Mouse (Mus musculus) intestine, embryonic 16.5 days (tissue): ENCODE data around the gene Cog8. TPM values are rescaled to one million over a fixed set of nuclear protein-coding genes. Genes with fewer than 3 reads are reported as not detected.

Experiments used
- ATAC-seq: fragments of 200-750 bp; cut with Nextera tagmentation; 2 replicates; pipeline ENCODE4 v1.8.0; 2017; ENCODE audit warnings: moderate TSS enrichment, moderate library complexity
- H3K27ac ChIP-seq: fragments of 300-500 bp; sonication (generic); 2 replicates; pipeline ENCODE4 v1.5.1; 2014; ENCODE audit warnings: mild to moderate bottlenecking, low read length
- H3K27me3 ChIP-seq: fragments of 300-500 bp; sonication (generic); replicated peaks from 2 replicates; pipeline ENCODE4 v1.6.1; 2014; ENCODE audit warnings: low read length, control low read depth, mixed read lengths; ENCODE audit not compliant: control insufficient read depth, insufficient read depth
- H3K36me3 ChIP-seq: fragments of 300-500 bp; sonication (generic); 2 replicates; pipeline ENCODE4 v1.6.1; 2014; ENCODE audit warnings: low read length, control low read depth; ENCODE audit not compliant: control insufficient read depth, insufficient read depth
- H3K4me1 ChIP-seq: fragments of 300-500 bp; sonication (generic); 2 replicates; pipeline ENCODE4 v1.6.1; 2014; ENCODE audit warnings: low read length, control low read depth, mixed read lengths; ENCODE audit not compliant: control insufficient read depth, insufficient read depth
- H3K4me2 ChIP-seq: fragments of 300-500 bp; sonication (generic); 2 replicates; pipeline ENCODE4 v1.6.1; 2014; ENCODE audit warnings: low read depth, low read length, control low read depth
- H3K4me3 ChIP-seq: fragments of 300-500 bp; sonication (generic); 2 replicates; pipeline ENCODE4 v1.5.1; 2014; ENCODE audit warnings: mild to moderate bottlenecking, low read length
- H3K9ac ChIP-seq: fragments of 300-500 bp; sonication (generic); 2 replicates; pipeline ENCODE4 v1.6.1; 2014; ENCODE audit warnings: low read depth, low read length
- H3K9me3 ChIP-seq: fragments of 300-500 bp; sonication (generic); 2 replicates; pipeline ENCODE4 v1.6.1; 2016; ENCODE audit warnings: low read length, control low read depth; ENCODE audit not compliant: control insufficient read depth
- WGBS: fragments of 180-500 bp; shearing (Covaris S2); extraction: QIAGEN DNeasy Blood & Tissue Kit; methylation state at CpG from one replicate; pipeline ENCODE4 v1.1.7; 2014; 5-methylcytosine and 5-hydroxymethylcytosine counted together
- polyA plus RNA-seq: library from polyadenylated mRNA; unstranded; fragments of >200 nt; fragmentation: Nextera tagmentation; extraction: Ambion mirVana; gene quantifications from 2 replicates; pipeline ENCODE4 v1.2.1, GENCODE M21; 2015

Cog8 gene
- polyA plus RNA-seq: 32.4 and 32.8 TPM in 2 replicates

GRCm38 (mm10) chr8:107056076-107056972, at the start of gene Cog8, which contains the start of gene Nip7:
Gene Cog8, minus strand, starts transcription at chr8:107056689.
Gene Nip7, plus strand, starts transcription at chr8:107056877.
- H3K27me3 ChIP-seq: no peaks in the 10 kb centered on the region
- H3K9ac ChIP-seq: peak within 1 kb of the TSS; percentile 92
- peaks cover 6% of the 10 kb centered on the region for H3K4me1 ChIP-seq
- H3K27ac ChIP-seq: peak within 1 kb of the TSS; percentile 74
- H3K4me3 ChIP-seq: peak within 1 kb of the TSS; percentile 100
- H3K9me3 ChIP-seq: no peaks in the 10 kb centered on the region
- H3K4me2 ChIP-seq: peak within 1 kb of the TSS; percentile 89
- under 1% methylated on average over 88 of the region's 88 CpGs for WGBS
- ATAC-seq: peak; percentile 97
- peaks cover 22% of the 10 kb centered on the region for H3K36me3 ChIP-seq

- H3K4me2 ChIP-seq: no peak overlapping the region
- no peaks in the 10 kb centered on the region for H3K36me3 ChIP-seq
- H3K27ac ChIP-seq: no peak overlapping the region
- H3K9me3 ChIP-seq: no peaks in the 10 kb centered on the region
- H3K4me3 ChIP-seq: no peak overlapping the region
- 11% methylated on average over 4 of the region's 4 CpGs for WGBS
- no peak overlapping the region for H3K9ac ChIP-seq
- no peaks in the 10 kb centered on the region for H3K27me3 ChIP-seq
- no peak for ATAC-seq
- H3K4me1 ChIP-seq: no peaks in the 10 kb centered on the region
Observed at GRCm38 (mm10) chr8:107104547-107104946, 48.1 kb upstream of the Cog8 start.

GRCm38 (mm10) chr8:107100635-107101034, 44.1 kb upstream of the Cog8 start:
- no peaks in the 10 kb centered on the region for H3K36me3 ChIP-seq
- H3K4me2 ChIP-seq: no peak overlapping the region
- no peak for ATAC-seq
- no peaks in the 10 kb centered on the region for H3K9me3 ChIP-seq
- H3K27ac ChIP-seq: no peak overlapping the region
- H3K9ac ChIP-seq: no peak overlapping the region
- H3K4me3 ChIP-seq: no peak overlapping the region
- 80% methylated on average over 2 of the region's 2 CpGs for WGBS
- H3K27me3 ChIP-seq: no peaks in the 10 kb centered on the region
- H3K4me1 ChIP-seq: 0 out of 2 replicates have a peak, but pooled peaks cover 2% of the 10 kb centered on the region

- WGBS: 3% methylated on average over 39 of the region's 39 CpGs
- Histone ChIP-seq H3K27me3 (no peaks in the 10 kb centered on the region), H3K9ac (peak within 1 kb of the TSS; percentile 92), H3K36me3 (no peaks in the 10 kb centered on the region; the same call in 1 of the 2 replicates), H3K4me3 (peak within 1 kb of the TSS; percentile 67), H3K4me2 (peak within 1 kb of the TSS; percentile 67), H3K4me1 (peaks cover 16% of the 10 kb centered on the region; the same call in 1 of the 2 replicates), H3K9me3 (no peaks in the 10 kb centered on the region), H3K27ac (peak within 1 kb of the TSS; percentile 91)
- peak; percentile 97 for ATAC-seq
Observed at GRCm38 (mm10) chr8:107096366-107097036, 40.0 kb upstream of the Cog8 start, which contains the start of gene Terf2. Gene Terf2, minus strand, starts transcription at chr8:107096547.

- Histone ChIP-seq H3K27ac (peak overlapping the region; percentile 91), H3K36me3 (no peaks in the 10 kb centered on the region; the same call in 1 of the 2 replicates), H3K9ac (peak overlapping the region; percentile 92), H3K4me3 (peak overlapping the region; percentile 67), H3K27me3 (no peaks in the 10 kb centered on the region), H3K4me1 (peaks cover 16% of the 10 kb centered on the region; the same call in 1 of the 2 replicates), H3K4me2 (peak overlapping the region; percentile 67), H3K9me3 (no peaks in the 10 kb centered on the region)
- under 1% methylated on average over 52 of the region's 53 CpGs for WGBS
- no peak; the same call in 1 of the 2 replicates for ATAC-seq
Observed at GRCm38 (mm10) chr8:107095717-107096365, 39.4 kb upstream of the Cog8 start.

GRCm38 (mm10) chr8:107090531-107090930, 34.0 kb upstream of the Cog8 start:
- no peak overlapping the region for H3K9ac ChIP-seq
- H3K4me3 ChIP-seq: no peak overlapping the region
- H3K27me3 ChIP-seq: no peaks in the 10 kb centered on the region
- WGBS: 95% methylated on average over 7 of the region's 7 CpGs
- ATAC-seq: no peak
- peaks cover 7% of the 10 kb centered on the region for H3K36me3 ChIP-seq
- no peaks in the 10 kb centered on the region for H3K9me3 ChIP-seq
- no peak overlapping the region for H3K27ac ChIP-seq
- H3K4me1 ChIP-seq: peaks cover 13% of the 10 kb centered on the region; the same call in 1 of the 2 replicates
- H3K4me2 ChIP-seq: no peak overlapping the region

GRCm38 (mm10) chr8:107088526-107089063, 32.1 kb upstream of the Cog8 start:
- H3K9ac ChIP-seq: no peak overlapping the region
- H3K27me3 ChIP-seq: no peaks in the 10 kb centered on the region
- H3K9me3 ChIP-seq: no peaks in the 10 kb centered on the region
- H3K27ac ChIP-seq: no peak overlapping the region
- H3K36me3 ChIP-seq: peaks cover 12% of the 10 kb centered on the region
- no peak for ATAC-seq
- H3K4me2 ChIP-seq: no peak overlapping the region
- H3K4me1 ChIP-seq: no peaks in the 10 kb centered on the region
- WGBS: 96% methylated on average over 5 of the region's 5 CpGs
- no peak overlapping the region for H3K4me3 ChIP-seq

- WGBS: 97% methylated on average over 5 of the region's 5 CpGs
- no peaks in the 10 kb centered on the region for H3K27me3 ChIP-seq
- H3K9me3 ChIP-seq: no peaks in the 10 kb centered on the region
- H3K4me3 ChIP-seq: no peak overlapping the region
- no peak overlapping the region for H3K9ac ChIP-seq
- peaks cover 20% of the 10 kb centered on the region for H3K36me3 ChIP-seq
- ATAC-seq: no peak
- no peak overlapping the region for H3K27ac ChIP-seq
- H3K4me1 ChIP-seq: no peaks in the 10 kb centered on the region
- H3K4me2 ChIP-seq: no peak overlapping the region
Observed at GRCm38 (mm10) chr8:107086018-107086417, 29.5 kb upstream of the Cog8 start.
